Mouse (Mus musculus) Muller cell, postnatal 12 days (primary cell): ENCODE results near the gene Med29.

Experiments used
- DNase-seq: peaks from one replicate; pipeline ENCODE4 v3.0.0-alpha.2; 2015; ENCODE audit errors: inconsistent ontology term

Med29 gene

DNA sequence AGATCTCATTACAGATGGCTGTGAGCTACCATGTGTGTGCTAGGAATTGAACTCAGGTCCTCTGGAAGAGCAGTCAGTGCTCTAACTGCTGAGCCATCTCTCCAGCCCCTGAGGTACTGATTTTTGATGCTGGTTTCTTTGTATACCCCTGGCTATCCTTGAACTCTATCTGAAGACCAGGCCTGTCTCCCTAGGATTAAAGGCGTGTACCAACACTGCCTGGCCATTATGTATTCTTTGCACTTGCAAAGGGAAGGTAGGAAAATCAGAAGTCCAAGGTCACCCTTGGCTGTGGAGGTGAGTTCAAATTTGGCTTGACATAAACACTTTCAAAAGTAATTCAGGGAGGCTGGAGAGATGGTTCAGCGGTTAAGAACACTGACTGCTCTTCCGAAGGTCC, 37.9 kb downstream of the Med29 start:
- no peak for DNase-seq

DNA sequence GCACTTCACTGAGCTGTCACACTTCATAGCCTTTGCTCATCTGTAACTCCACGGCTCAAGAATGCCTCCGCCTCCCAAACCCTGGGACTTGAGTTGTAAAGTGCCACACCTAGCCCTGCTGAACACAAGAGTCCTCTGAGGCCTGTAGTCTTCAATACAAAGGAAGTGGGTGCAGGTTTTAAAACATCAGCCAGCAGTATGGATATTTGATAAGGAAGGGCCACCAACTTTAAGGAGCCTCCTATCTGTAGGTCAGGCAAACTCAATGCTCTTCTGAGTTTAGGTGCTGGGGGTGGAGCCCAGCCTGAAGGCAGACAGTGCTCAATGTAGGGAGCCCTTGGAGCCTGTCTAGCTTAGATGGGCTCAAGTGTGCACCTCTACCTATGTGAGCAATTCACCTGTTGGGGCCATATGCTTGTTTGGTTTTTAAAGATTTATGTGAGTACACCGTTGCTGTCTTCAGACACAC, 38.4 kb downstream of the Med29 start:
- no peak for DNase-seq

DNA sequence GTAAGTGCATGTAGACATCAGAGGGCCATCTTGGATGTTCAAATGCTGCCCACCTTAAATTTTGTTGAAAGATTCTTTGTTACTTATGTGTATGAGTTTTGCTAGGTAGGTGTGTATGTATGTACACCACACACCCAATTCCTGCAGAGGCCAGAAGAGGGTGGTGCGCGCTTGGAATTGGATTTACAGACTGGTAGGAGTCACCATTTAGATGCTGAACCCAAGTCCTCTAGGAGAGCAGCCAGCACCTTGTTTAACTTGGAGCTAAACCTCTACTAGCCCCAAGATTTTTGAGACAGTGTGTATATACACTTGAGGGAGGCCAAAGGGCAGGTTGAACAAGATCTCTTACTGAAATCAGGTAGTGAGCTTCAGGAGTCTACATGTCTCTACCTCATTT, 39.2 kb downstream of the Med29 start:
- no peak for DNase-seq

DNA sequence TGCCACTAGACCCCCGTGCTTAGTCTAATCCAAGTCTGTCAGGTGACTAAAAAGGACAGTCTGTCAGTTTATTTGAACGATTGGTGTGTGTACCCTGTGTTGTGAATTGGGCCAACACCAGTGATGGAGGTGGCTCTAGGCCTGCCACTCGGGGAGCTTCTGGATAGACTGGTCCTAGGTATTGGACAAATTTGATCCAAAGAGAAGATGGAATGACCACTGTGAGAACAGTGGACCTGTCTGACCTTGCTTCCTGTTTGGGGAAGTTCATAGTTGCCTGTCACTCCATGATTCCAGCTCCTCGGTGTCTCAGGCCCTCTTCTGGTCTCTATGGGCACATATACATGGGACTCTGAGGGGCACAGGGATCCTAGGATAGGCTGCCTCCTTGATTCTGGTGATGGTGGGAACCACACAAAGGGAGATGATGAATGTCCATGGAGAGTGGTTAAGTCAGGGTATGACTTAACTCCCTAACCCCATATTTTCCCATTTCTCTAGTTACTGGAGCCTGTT, 40.8 kb downstream of the Med29 start:
- no peak for DNase-seq

DNA sequence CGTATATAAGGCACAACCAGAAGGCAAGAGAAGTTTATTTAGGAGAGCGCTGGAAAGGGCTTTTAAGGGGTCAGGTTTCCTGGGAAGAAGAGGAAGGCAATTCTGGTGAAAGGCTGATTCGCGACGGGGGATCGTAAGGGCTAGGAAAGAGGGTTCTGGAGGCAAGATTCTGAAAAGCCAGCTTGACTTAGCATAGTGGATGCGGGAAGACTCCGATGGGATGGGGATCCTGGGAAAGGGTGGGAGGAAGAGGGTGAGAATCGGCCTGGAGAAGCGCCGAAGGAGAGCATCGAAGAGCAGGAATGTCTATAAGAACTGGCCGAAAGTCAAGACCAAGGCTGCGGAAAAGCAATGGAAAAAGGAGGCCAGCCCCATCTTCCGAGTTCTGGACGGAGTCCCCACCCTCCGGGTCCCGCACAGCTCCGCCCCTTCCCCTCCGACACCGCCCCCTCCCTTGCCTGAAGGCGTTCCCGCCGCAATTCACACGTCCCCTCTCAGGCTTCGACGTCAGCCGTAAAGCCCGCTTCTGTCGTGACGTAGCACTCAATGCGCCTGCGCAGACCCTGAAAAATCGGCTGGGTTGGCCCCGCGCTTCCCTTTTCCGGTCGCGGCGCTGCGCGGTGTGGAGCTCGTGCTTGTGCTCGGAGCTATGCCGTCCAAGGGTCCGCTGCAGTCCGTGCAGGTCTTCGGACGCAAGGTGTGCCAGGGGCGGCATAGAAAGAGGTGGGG, 42.2 kb downstream of the Med29 start, which contains the start of gene Rps16:
Gene Rps16 (plus strand): TSS at position 498 of the 729 bp plus-strand sequence.
- peak; percentile 97 for DNase-seq

DNA sequence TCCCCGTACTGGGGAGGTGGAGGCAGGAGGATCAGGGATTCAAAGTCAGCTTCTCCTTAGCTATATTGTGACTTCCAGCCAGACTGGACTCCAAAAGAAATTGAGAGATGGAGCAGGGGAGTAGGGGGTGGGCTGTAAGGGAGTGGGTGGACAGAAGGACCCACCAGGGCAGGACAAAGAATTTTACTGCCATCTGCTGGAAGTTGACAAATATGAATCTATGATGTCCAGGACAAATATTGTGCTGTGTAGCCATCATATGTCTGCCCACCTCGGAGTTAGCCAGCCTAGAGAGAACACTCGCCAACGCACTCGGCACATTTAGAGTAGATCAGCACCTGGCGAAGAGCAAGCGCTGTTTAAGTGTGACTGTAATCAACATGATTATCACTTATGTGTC, 43.9 kb downstream of the Med29 start:
- DNase-seq = no peak

DNA sequence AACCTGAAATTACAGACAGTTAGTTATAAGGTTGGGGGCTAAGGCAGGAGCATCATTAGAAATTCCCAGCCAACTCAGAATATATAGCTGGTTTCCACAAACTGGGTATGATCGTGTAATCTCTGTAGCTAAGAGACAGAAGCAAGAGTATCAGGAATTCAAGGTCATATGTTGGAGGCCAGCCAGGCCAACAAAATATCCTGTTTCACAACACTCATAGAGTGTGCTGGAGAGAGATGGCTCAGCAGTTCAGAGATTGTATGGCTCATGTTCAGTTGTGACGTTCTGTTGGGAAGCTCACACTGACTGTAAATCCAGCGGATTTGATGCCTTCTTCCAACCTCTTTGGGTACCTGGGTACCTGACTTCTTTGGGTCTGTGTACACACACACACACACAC, 44.8 kb downstream of the Med29 start:
- DNase-seq = no peak

DNA sequence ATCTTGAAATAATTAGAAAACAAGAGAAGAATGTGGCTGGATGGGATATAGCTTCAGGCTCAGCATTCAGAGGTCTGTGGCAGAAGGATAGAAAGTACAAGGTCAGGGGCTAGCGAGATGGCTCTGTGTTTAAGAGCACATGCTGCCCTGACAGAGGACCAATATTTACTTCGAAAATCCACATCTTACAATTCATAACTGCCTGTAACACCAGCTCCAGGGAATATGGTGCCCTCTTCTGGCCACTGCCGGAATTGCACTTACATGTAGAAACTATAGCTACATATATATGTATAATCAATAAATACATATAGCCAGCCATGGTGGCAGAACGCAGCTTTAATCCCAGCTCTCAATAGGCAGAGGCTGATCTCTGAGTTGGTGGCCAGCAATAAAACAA, 47.9 kb downstream of the Med29 start:
- peak; percentile 17 for DNase-seq

DNA sequence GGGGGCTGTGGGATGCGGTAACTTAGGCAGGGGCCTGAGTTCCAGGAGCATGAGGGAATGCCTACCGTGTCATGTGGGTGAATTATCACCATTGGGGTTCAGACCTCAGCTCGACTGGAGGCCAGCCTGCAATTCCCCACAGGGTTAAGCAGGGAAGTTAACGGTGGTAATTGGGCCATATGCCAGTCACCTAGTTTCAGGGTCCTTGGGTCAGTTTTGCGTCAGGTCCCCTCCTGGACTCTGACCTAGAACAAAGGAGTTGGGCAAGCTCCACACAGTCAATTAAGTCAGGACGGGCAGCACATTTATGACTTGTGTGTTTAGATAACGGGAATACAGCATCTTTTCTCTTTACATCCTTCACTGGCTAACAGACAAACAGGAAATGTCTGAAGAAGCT, 51.1 kb downstream of the Med29 start:
- DNase-seq = no peak

DNA sequence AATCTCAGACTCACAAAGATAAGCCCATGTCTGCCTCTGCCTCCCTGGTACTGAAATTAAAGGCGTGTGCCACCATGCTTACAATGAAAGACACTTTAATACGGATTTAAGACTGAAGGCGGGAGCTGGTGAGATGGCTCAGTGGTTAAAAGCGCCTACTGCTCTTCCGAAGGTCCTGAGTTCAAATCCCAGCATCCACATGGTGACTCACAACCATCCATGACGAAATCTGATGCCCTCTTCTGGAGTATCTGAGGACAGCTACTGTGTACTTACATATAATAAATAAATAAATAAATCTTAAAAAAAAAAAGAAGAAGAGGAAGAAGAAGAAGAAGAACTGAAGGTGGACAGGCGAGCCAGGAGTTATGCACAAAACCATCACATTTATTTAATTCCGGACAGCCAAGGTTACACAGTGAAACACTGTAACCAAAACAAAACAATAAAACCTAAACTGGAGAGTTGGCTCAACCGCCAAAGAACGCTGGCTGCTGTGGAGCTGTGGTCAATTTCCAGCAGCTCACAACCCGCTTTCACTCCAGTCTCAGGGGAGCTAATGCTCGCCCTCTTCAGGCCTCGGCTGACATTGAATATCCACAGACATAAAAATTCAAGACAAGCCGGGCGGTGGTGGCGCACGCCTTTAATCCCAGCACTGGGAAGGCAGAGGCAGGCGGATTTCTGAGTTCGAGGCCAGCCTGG, 53.1 kb downstream of the Med29 start:
- peak; percentile 35 for DNase-seq

DNA sequence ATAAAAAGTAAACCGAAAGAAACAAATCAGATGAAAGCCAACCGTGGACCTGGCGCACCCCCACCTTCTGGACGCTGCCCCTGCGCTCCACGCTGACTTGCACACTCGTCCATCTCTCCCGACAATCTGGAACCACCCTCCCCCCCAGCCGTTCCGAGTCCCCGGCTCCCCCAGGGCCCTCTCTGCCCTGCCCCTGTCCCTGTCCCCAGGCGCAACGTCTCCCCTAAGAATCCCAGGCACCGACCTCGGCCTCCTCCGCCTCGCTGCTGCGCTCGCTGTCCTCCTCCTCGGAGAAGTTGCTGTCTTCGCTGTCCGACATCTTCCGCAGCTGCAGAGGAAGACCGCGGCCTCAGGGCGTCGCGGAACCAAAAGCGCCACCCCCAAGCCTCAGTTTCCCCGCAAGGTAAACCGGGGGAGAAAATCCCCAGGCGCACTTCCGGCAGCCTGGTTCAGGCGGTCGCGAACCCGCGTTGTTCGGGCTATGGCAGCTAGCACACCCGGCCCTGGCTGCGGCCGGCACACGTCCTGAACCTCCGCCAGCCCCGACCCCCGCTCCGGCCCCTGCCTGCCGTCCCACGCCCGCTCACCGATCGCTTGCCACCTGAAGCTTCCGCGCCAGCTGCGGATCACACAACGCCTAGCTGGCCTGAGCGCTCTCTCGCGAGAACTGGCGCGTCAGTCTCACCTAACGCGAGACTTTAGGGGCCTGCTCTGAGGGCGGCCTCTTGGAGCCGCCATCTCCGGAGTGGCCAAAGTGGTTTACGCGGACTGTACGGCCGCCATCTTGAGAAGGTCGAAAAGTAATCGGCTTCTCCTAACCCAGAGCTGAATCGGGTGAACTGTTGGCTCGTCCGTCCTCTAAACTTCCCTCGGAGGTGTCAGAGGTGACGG, 54.2 kb downstream of the Med29 start, which contains the start of gene Supt5:
Gene Supt5 (minus strand): TSS at position 639 of the 891 bp plus-strand sequence.
- peak; percentile 95 for DNase-seq
